Mouse (Mus musculus): ENCODE data around the gene Lmbrd1.

DNA sequence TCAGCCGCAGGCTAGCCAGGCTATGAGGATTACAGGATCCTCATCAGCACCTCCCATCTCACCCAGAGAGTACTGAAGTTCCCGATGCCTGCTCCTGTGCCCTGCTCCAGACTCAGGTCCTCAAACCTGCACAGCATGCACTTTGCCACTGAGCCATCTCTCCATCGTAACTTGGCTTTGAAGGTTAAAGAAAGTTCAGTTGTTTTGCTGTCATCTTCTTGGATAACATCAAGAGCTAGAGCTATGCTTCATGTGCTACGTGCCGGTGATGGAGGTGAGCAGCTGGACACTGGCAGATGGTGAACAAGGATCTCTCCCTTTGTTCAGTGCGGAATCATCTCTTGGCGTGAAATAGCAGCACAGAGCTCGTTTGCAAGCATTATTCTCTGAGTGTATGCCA lies 80.1 kb downstream of the Lmbrd1 start:
- TF ChIP-seq CTCF (IDR thresholded peaks at IDR 0.05; ENCODE audit: extremely low read depth, insufficient read depth, low read length) (no peak), POLR2A (IDR thresholded peaks at IDR 0.05; ENCODE audit: extremely low read depth, insufficient read depth, low read length) (no peak)

Measured in cortical plate, adult 2 months (tissue).